Mouse (Mus musculus) liver, embryonic 14.5 days (tissue): ENCODE data around the gene Atg9b. TPM values are rescaled to one million over a fixed set of nuclear protein-coding genes. Genes with fewer than 3 reads are reported as not detected.
A peak's percentile ranks its signal among the peaks of the same experiment; 100 is the strongest.

ENCODE experiments used
- ATAC-seq: fragments of 200-750 bp; cut with Nextera tagmentation; 2 replicates; pipeline ENCODE4 v1.8.0; 2017; ENCODE audit warnings: moderate number of reproducible peaks, mild to moderate bottlenecking, moderate library complexity; ENCODE audit not compliant: insufficient read depth
- DNase-seq, 3 experiments: peaks; one replicate each; pipeline ENCODE4 v3.0.0-alpha.2; 2012 to 2013; ENCODE audit warnings: low read depth in 3 of 3, low spot score in 3 of 3
- H3K27ac ChIP-seq: fragments of 300-500 bp; sonication (generic); 2 replicates; pipeline ENCODE4 v1.5.1; 2014; ENCODE audit warnings: moderate library complexity, mild to moderate bottlenecking, control low read depth, inconsistent platforms
- H3K27me3 ChIP-seq: fragments of 300-500 bp; sonication (generic); 2 replicates; pipeline ENCODE4 v1.6.1; 2014; ENCODE audit warnings: mild to moderate bottlenecking, low read length, moderate library complexity; ENCODE audit not compliant: control insufficient read depth, insufficient read depth
- H3K36me3 ChIP-seq: fragments of 300-500 bp; sonication (generic); replicated peaks from 2 replicates; pipeline ENCODE4 v1.6.1; 2014; ENCODE audit warnings: low read depth; ENCODE audit not compliant: control insufficient read depth, insufficient read depth
- H3K4me1 ChIP-seq, 2 experiments: fragments of 200-500 bp in 1 of 2; fragments of 300-500 bp in 1 of 2; sonication (generic) in 1 of 2; replicated peaks; 2 replicates each; pipeline ENCODE4 v1.6.1; 2012 to 2014; ENCODE audit warnings: antibody characterized with exemption in 1 of 2, inconsistent platforms in 1 of 2, low read length in 1 of 2; ENCODE audit not compliant: control insufficient read depth in 2 of 2, insufficient read depth in 2 of 2
- H3K4me2 ChIP-seq: fragments of 300-500 bp; sonication (generic); 2 replicates; pipeline ENCODE4 v1.6.1; 2014; ENCODE audit warnings: low read depth, mild to moderate bottlenecking, control low read depth, moderate library complexity
- H3K4me3 ChIP-seq, 2 experiments: fragments of 200-500 bp in 1 of 2; fragments of 300-500 bp in 1 of 2; sonication (generic) in 1 of 2; 2 replicates each; pipeline ENCODE4 v1.5.1; 2012 to 2014; ENCODE audit warnings: low read depth in 2 of 2, low read length in 2 of 2, mild to moderate bottlenecking in 2 of 2, control low read depth in 1 of 2, inconsistent platforms in 1 of 2, moderate library complexity in 1 of 2; ENCODE audit not compliant: insufficient read depth in 1 of 2
- H3K9ac ChIP-seq: fragments of 300-500 bp; sonication (generic); replicated peaks from 2 replicates; pipeline ENCODE4 v1.6.1; 2014; ENCODE audit warnings: mild to moderate bottlenecking, control low read depth, moderate library complexity
- H3K9me3 ChIP-seq: fragments of 300-500 bp; sonication (generic); 2 replicates; pipeline ENCODE4 v1.6.1; 2016; ENCODE audit warnings: low read length, mixed read lengths; ENCODE audit not compliant: control insufficient read depth
- CTCF ChIP-seq: IDR thresholded peaks from 2 replicates; pipeline ENCODE4 v1.5.1; 2016; ENCODE audit warnings: antibody characterized with exemption, low read depth, control low read depth
- EP300 ChIP-seq: IDR thresholded peaks from 2 replicates; pipeline ENCODE4 v1.6.1; 2016; ENCODE audit warnings: antibody characterized with exemption, low read depth
- WGBS: fragments of 180-500 bp; shearing (Covaris S2); extraction: QIAGEN DNeasy Blood & Tissue Kit; methylation state at CpG from one replicate; pipeline ENCODE4 v1.1.7; 2014; ENCODE audit not compliant: insufficient replicate concordance; 5-methylcytosine and 5-hydroxymethylcytosine counted together
- polyA plus RNA-seq, 2 experiments: library from polyadenylated mRNA; depleted of rRNA in 1 of 2; stranded (reverse) in 1 of 2; unstranded in 1 of 2; fragments of >200 nt; fragmentation: Nextera tagmentation in 1 of 2; extraction: Ambion mirVana in 1 of 2; gene quantifications; 2 replicates each; pipeline versions ENCODE4 v1.2.1 to v1.2.3; 2012 to 2014

Gene Atg9b
- polyA plus RNA-seq, 2 experiments, result 0.14 to 0.57 TPM

- peak overlapping the region; percentile 51 to 74 for H3K4me3 ChIP-seq
- peak overlapping the region; percentile 54 for H3K9ac ChIP-seq
- no peaks in the 10 kb centered on the region for H3K9me3 ChIP-seq
- ATAC-seq (peak; percentile 88), DNase-seq (peak; percentile 74 to 90 (median 75))
- peaks cover 3 to 12% of the 10 kb centered on the region in 2 experiments for H3K4me1 ChIP-seq
- 3% methylated on average over 34 of the region's 34 CpGs for WGBS
- peak; percentile 74 for TF ChIP-seq CTCF
- 0 out of 2 replicates have a peak, but pooled peaks have one; percentile 23 for TF ChIP-seq EP300
- H3K4me2 ChIP-seq, result peak overlapping the region; percentile 68
- no peaks in the 10 kb centered on the region for H3K36me3 ChIP-seq
- peaks cover 21% of the 10 kb centered on the region for H3K27me3 ChIP-seq
- no peak overlapping the region for H3K27ac ChIP-seq
Observed at GRCm38 (mm10) chr5:24383026-24383859, 8.7 kb downstream of the Atg9b start.

- peaks cover 3 to 12% of the 10 kb centered on the region in 2 experiments for H3K4me1 ChIP-seq
- TF ChIP-seq CTCF (no peak), EP300 (no peak)
- 38% methylated on average over 2 of the region's 2 CpGs for WGBS
- no peaks in the 10 kb centered on the region for H3K9me3 ChIP-seq
- no peaks in the 10 kb centered on the region for H3K36me3 ChIP-seq
- H3K27me3 ChIP-seq, result peaks cover 8% of the 10 kb centered on the region
- ATAC-seq (no peak), DNase-seq (no peak)
- H3K4me2 ChIP-seq, result no peak overlapping the region
- H3K27ac ChIP-seq, result no peak overlapping the region
- H3K9ac ChIP-seq, result no peak overlapping the region
- no peak overlapping the region for H3K4me3 ChIP-seq
Observed at GRCm38 (mm10) chr5:24381988-24382387, 10.0 kb downstream of the Atg9b start.

GRCm38 (mm10) chr5:24381486-24381885 lies 10.5 kb downstream of the Atg9b start:
- H3K27me3 ChIP-seq, result peaks cover 4% of the 10 kb centered on the region; the same call in 1 of the 2 replicates
- no peak overlapping the region for H3K4me2 ChIP-seq
- peaks cover 3 to 12% of the 10 kb centered on the region in 2 experiments for H3K4me1 ChIP-seq
- 57% methylated on average over 6 of the region's 6 CpGs for WGBS
- TF ChIP-seq EP300, result no peak
- TF ChIP-seq CTCF, result no peak
- H3K9ac ChIP-seq, result no peak overlapping the region
- H3K27ac ChIP-seq, result no peak overlapping the region
- DNase-seq (no peak), ATAC-seq (no peak)
- H3K36me3 ChIP-seq, result no peaks in the 10 kb centered on the region
- H3K4me3 ChIP-seq, result no peak overlapping the region
- H3K9me3 ChIP-seq, result no peaks in the 10 kb centered on the region

- Histone ChIP-seq H3K4me3 (no peak overlapping the region), H3K27ac (no peak overlapping the region), H3K4me1 (peaks cover 3 to 12% of the 10 kb centered on the region in 2 experiments), H3K4me2 (no peak overlapping the region), H3K27me3 (no peaks in the 10 kb centered on the region), H3K9me3 (no peaks in the 10 kb centered on the region), H3K36me3 (no peaks in the 10 kb centered on the region), H3K9ac (no peak overlapping the region)
- TF ChIP-seq CTCF (no peak), EP300 (no peak)
- ATAC-seq (no peak), DNase-seq (no peak)
- WGBS, result 63% methylated on average over 4 of the region's 4 CpGs
Observed at GRCm38 (mm10) chr5:24380499-24380898, 11.4 kb downstream of the Atg9b start.

DNA sequence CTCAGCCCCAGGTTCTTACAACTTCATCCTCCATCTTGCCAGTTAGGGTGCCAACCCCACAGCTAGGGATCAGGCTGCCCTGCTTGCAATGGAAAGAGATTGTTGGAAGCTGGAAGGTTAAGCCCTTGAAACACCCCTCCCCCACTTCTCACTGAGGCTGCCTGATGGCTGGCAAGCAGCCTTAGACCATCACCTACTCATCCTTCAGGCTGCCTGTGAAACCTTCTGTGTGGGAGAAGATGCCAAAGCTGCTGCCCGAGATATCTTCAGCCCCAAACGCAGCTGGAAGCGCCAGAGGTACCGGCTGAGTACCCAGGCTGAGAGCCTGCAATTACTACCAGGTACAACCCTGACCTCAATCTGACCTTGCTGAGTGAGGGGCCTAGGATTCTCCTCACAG lies 12.4 kb downstream of the Atg9b start:
- Histone ChIP-seq H3K4me2 (no peak overlapping the region), H3K4me1 (peaks cover 3 to 11% of the 10 kb centered on the region in 2 experiments), H3K4me3 (no peak overlapping the region), H3K9me3 (no peaks in the 10 kb centered on the region), H3K9ac (no peak overlapping the region), H3K27me3 (no peaks in the 10 kb centered on the region), H3K36me3 (no peaks in the 10 kb centered on the region), H3K27ac (no peak overlapping the region)
- DNase-seq (no peak), ATAC-seq (no peak)
- 73% methylated on average over 4 of the region's 4 CpGs for WGBS
- TF ChIP-seq CTCF, result no peak
- no peak for TF ChIP-seq EP300
